Mouse (Mus musculus): ENCODE measurements at regions not wholly inside any gene's neighbourhood (a gene's known extent, or its start where the extent isn't known, plus 50 kb on each side); places are given as distances from the start of the nearest gene placed in this dataset.

DNA sequence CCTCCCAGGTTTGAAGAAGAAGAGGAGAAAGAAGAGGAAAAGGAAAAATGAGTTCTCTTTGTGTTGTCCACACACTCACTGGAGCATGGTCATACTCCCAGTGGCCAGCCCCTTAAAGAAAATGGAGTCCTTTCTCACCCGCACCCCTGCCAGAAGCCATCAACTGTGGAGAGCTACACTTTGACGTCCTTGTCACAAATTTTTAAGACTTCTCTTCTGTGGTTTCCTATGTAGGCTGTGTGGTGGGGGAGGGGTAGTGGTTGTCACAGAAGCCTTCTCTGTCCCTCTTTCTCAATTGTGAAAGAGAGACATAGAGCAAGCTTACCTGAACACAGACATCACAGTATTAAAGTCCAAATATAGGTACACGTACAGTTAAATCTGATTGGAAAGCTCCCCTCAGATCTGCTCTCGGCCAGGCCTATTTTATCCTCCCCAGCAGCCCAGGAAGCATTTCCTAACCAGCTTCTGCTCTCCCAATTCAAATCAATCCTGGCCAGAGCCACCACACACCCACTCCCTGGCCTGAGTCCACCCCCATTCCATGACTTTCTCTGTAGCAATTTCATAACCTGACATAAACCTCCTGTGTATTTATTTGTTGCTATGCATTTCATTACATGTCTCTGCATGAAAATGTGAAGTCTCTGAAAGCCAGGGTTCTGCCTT, 192.3 kb upstream of the Mctp2 start:
- H3K36me3 ChIP-seq (ENCODE audit: control insufficient read depth, insufficient read depth, low read length): no peaks in the 10 kb centered on the region
- no peak overlapping the region for H3K27ac ChIP-seq (ENCODE audit: low read depth, low read length)
- no peak overlapping the region for H3K4me3 ChIP-seq (ENCODE audit: low read length)
- no peak overlapping the region for H3K9ac ChIP-seq (ENCODE audit: low read depth, low read length)
- no peak for ATAC-seq
- no peak overlapping the region for H3K4me2 ChIP-seq (ENCODE audit: low read length)
- H3K9me3 ChIP-seq (ENCODE audit: control insufficient read depth, low read length): no peaks in the 10 kb centered on the region
- no peaks in the 10 kb centered on the region for H3K27me3 ChIP-seq (replicated peaks; ENCODE audit: control insufficient read depth, insufficient read depth, low read length)
- no peaks in the 10 kb centered on the region for H3K4me1 ChIP-seq (ENCODE audit: control insufficient read depth, insufficient read depth, low read depth, low read length)
- 56% methylated on average over 4 of the region's 4 CpGs for WGBS

DNA sequence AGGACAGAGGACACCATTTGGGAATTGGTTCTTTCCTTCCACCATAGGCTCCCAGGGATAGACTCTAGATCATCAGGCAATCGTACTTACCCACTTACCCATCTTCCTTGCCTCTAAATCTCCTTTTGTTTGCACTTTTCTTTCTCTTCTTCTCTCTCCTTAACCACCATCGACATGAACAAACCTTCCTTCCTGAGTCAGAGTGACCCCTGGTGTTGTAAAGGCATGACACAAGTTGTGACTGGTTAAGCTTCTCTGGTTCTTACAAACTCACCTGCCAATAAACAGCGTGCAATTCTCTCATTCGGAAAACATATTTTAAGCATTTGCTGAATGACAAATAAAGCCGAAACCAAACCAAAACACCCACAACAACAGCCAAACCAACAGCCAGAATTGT, 193.4 kb upstream of the Mctp2 start:
- Histone ChIP-seq H3K27ac (ENCODE audit: low read depth, low read length) (no peak overlapping the region), H3K4me2 (ENCODE audit: low read length) (no peak overlapping the region), H3K9me3 (ENCODE audit: control insufficient read depth, low read length) (no peaks in the 10 kb centered on the region), H3K4me1 (ENCODE audit: control insufficient read depth, insufficient read depth, low read depth, low read length) (no peaks in the 10 kb centered on the region), H3K9ac (ENCODE audit: low read depth, low read length) (no peak overlapping the region), H3K36me3 (ENCODE audit: control insufficient read depth, insufficient read depth, low read length) (no peaks in the 10 kb centered on the region), H3K4me3 (ENCODE audit: low read length) (no peak overlapping the region), H3K27me3 (replicated peaks; ENCODE audit: control insufficient read depth, insufficient read depth, low read length) (no peaks in the 10 kb centered on the region)
- ATAC-seq: no peak
- WGBS: 85% methylated on average over 5 of the region's 5 CpGs

DNA sequence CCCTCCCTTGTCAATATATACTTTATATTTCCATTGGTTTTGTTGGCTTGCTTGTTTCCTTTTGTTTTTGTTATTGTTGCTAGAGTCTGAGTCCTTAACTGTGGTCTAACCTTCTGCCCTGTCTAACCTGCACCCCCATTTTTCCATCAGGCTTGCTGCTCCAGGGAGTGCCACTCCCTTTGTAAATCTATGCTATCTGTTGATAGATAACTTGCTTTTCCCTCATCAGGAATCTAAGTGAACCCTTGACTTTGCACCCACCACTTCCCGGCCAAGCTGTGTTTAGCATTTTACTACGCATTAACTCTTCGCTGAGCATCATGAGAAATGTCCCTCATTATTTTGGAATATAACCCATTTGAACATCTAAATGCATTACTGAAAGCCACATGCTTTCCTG, 193.8 kb upstream of the Mctp2 start:
- no peaks in the 10 kb centered on the region for H3K4me1 ChIP-seq (ENCODE audit: control insufficient read depth, insufficient read depth, low read depth, low read length)
- ATAC-seq: no peak
- H3K36me3 ChIP-seq (ENCODE audit: control insufficient read depth, insufficient read depth, low read length): no peaks in the 10 kb centered on the region
- H3K9me3 ChIP-seq (ENCODE audit: control insufficient read depth, low read length): no peaks in the 10 kb centered on the region
- H3K4me2 ChIP-seq (ENCODE audit: low read length): no peak overlapping the region
- no peak overlapping the region for H3K4me3 ChIP-seq (ENCODE audit: low read length)
- WGBS: 89% methylated on average over 3 of the region's 3 CpGs
- H3K27me3 ChIP-seq (replicated peaks; ENCODE audit: control insufficient read depth, insufficient read depth, low read length): no peaks in the 10 kb centered on the region
- no peak overlapping the region for H3K9ac ChIP-seq (ENCODE audit: low read depth, low read length)
- no peak overlapping the region for H3K27ac ChIP-seq (ENCODE audit: low read depth, low read length)

GRCm38 (mm10) chr7:72500996-72501395, 194.6 kb upstream of the Mctp2 start:
- no peak overlapping the region for H3K4me3 ChIP-seq (ENCODE audit: low read length)
- no peak for ATAC-seq
- no peaks in the 10 kb centered on the region for H3K9me3 ChIP-seq (ENCODE audit: control insufficient read depth, low read length)
- H3K27ac ChIP-seq (ENCODE audit: low read depth, low read length): no peak overlapping the region
- H3K4me2 ChIP-seq (ENCODE audit: low read length): no peak overlapping the region
- H3K36me3 ChIP-seq (ENCODE audit: control insufficient read depth, insufficient read depth, low read length): no peaks in the 10 kb centered on the region
- H3K9ac ChIP-seq (ENCODE audit: low read depth, low read length): no peak overlapping the region
- WGBS: 39% methylated on average over 6 of the region's 6 CpGs
- no peaks in the 10 kb centered on the region for H3K27me3 ChIP-seq (replicated peaks; ENCODE audit: control insufficient read depth, insufficient read depth, low read length)
- no peaks in the 10 kb centered on the region for H3K4me1 ChIP-seq (ENCODE audit: control insufficient read depth, insufficient read depth, low read depth, low read length)

DNA sequence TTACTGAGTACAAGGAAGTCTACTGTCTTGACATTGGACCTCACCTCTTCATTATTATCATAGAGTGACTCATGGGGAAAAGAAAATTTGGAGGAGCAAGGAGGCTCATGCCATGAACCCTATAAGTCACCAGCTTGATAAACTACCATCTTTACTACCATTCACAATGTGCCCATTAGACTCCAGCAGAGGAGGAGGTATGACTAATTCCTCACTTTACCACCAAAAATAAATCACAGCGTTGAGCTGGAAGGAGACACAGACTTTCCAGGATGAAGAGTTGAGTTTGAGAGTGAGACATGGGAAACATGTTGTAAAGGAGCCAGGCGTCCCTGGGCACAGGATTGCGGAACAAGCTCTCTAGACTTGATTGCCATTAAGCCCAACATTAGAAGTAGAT, 195.0 kb upstream of the Mctp2 start:
- no peak overlapping the region for H3K4me3 ChIP-seq (ENCODE audit: low read length)
- ATAC-seq: no peak
- no peak overlapping the region for H3K27ac ChIP-seq (ENCODE audit: low read depth, low read length)
- no peak overlapping the region for H3K4me2 ChIP-seq (ENCODE audit: low read length)
- no peaks in the 10 kb centered on the region for H3K36me3 ChIP-seq (ENCODE audit: control insufficient read depth, insufficient read depth, low read length)
- no peaks in the 10 kb centered on the region for H3K27me3 ChIP-seq (replicated peaks; ENCODE audit: control insufficient read depth, insufficient read depth, low read length)
- no peaks in the 10 kb centered on the region for H3K4me1 ChIP-seq (ENCODE audit: control insufficient read depth, insufficient read depth, low read depth, low read length)
- WGBS: 81% methylated on average over 3 of the region's 3 CpGs
- no peak overlapping the region for H3K9ac ChIP-seq (ENCODE audit: low read depth, low read length)
- H3K9me3 ChIP-seq (ENCODE audit: control insufficient read depth, low read length): no peaks in the 10 kb centered on the region

GRCm38 (mm10) chr7:72503756-72504155, 197.3 kb upstream of the Mctp2 start:
- Histone ChIP-seq H3K27ac (ENCODE audit: low read depth, low read length) (no peak overlapping the region), H3K36me3 (ENCODE audit: control insufficient read depth, insufficient read depth, low read length) (no peaks in the 10 kb centered on the region), H3K27me3 (replicated peaks; ENCODE audit: control insufficient read depth, insufficient read depth, low read length) (no peaks in the 10 kb centered on the region), H3K9ac (ENCODE audit: low read depth, low read length) (no peak overlapping the region), H3K4me3 (ENCODE audit: low read length) (no peak overlapping the region), H3K4me1 (ENCODE audit: control insufficient read depth, insufficient read depth, low read depth, low read length) (no peaks in the 10 kb centered on the region), H3K9me3 (ENCODE audit: control insufficient read depth, low read length) (no peaks in the 10 kb centered on the region), H3K4me2 (ENCODE audit: low read length) (no peak overlapping the region)
- ATAC-seq: no peak

- Histone ChIP-seq H3K4me3 (ENCODE audit: low read length) (no peak overlapping the region), H3K9me3 (ENCODE audit: control insufficient read depth, low read length) (no peaks in the 10 kb centered on the region), H3K27ac (ENCODE audit: low read depth, low read length) (no peak overlapping the region), H3K4me1 (ENCODE audit: control insufficient read depth, insufficient read depth, low read depth, low read length) (no peaks in the 10 kb centered on the region), H3K4me2 (ENCODE audit: low read length) (no peak overlapping the region), H3K9ac (ENCODE audit: low read depth, low read length) (no peak overlapping the region), H3K27me3 (replicated peaks; ENCODE audit: control insufficient read depth, insufficient read depth, low read length) (no peaks in the 10 kb centered on the region), H3K36me3 (ENCODE audit: control insufficient read depth, insufficient read depth, low read length) (no peaks in the 10 kb centered on the region)
- ATAC-seq: peak; percentile 63
- WGBS: 76% methylated on average over 4 of the region's 4 CpGs
These were observed 197.9 kb upstream of the Mctp2 start for GRCm38 (mm10) chr7:72504268-72504667.

DNA sequence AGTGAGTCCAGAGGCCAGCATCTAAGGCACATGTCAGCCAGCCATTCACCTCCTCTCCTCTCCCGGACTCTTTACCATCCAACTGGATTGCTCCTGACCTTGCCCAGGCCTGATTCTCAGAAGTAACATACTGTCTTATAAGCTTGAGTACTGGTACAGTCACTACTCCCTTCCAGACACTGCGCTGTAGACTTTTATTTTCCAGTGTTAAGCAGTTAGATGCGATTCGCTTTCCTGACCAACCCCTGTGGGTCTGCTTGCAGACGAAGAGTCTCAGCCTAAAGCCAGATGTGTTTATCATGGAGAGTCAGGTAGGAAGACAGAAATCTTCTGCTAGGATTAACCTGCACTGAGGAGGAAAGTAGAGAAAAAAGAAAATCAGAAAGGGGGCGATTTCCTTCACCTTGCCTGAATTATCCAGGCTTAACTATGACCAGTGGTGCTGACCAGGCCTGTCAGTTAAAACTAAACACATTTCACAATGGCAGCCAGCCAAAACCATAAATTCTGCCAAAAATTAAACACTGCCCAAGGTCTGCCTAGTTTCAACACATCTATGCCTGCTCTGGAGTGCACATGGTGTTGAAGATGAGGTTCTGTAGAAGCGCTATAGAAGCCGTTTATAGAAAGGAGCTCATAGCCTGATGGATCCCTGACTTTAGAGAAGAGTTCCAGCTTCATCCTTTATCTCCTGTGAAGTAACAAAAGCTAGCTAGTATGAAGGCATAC, 199.5 kb upstream of the Mctp2 start:
- Histone ChIP-seq H3K27ac (ENCODE audit: low read depth, low read length) (no peak overlapping the region), H3K27me3 (replicated peaks; ENCODE audit: control insufficient read depth, insufficient read depth, low read length) (no peaks in the 10 kb centered on the region), H3K4me3 (ENCODE audit: low read length) (no peak overlapping the region), H3K4me1 (ENCODE audit: control insufficient read depth, insufficient read depth, low read depth, low read length) (no peaks in the 10 kb centered on the region), H3K36me3 (ENCODE audit: control insufficient read depth, insufficient read depth, low read length) (no peaks in the 10 kb centered on the region), H3K4me2 (ENCODE audit: low read length) (no peak overlapping the region), H3K9ac (ENCODE audit: low read depth, low read length) (no peak overlapping the region), H3K9me3 (ENCODE audit: control insufficient read depth, low read length) (no peaks in the 10 kb centered on the region)
- 86% methylated on average over 8 of the region's 8 CpGs for WGBS
- no peak for ATAC-seq

- Histone ChIP-seq H3K4me3 (ENCODE audit: low read length) (no peak overlapping the region), H3K4me1 (ENCODE audit: control insufficient read depth, insufficient read depth, low read depth, low read length) (no peaks in the 10 kb centered on the region), H3K36me3 (ENCODE audit: control insufficient read depth, insufficient read depth, low read length) (no peaks in the 10 kb centered on the region), H3K9me3 (ENCODE audit: control insufficient read depth, low read length) (no peaks in the 10 kb centered on the region), H3K4me2 (ENCODE audit: low read length) (no peak overlapping the region), H3K27ac (ENCODE audit: low read depth, low read length) (no peak overlapping the region), H3K9ac (ENCODE audit: low read depth, low read length) (no peak overlapping the region), H3K27me3 (replicated peaks; ENCODE audit: control insufficient read depth, insufficient read depth, low read length) (no peaks in the 10 kb centered on the region)
- WGBS: 29% methylated on average over 5 of the region's 5 CpGs
- no peak for ATAC-seq
These were observed 201.5 kb upstream of the Mctp2 start for GRCm38 (mm10) chr7:72507946-72508345.
